Mouse (Mus musculus) MEL (cell line): Measurements from ENCODE around the gene Ylpm1.
A peak's percentile ranks its signal among the peaks of the same experiment; 100 is the strongest.

Experiments used
- BHLHE40 ChIP-seq: IDR thresholded peaks from 2 replicates; pipeline ENCODE4 v1.6.1; 2012; ENCODE audit warnings: low read depth, mild to moderate bottlenecking, inconsistent platforms, low read length, improper control_type of control experiment, borderline replicate concordance
- CTCF ChIP-seq, 3 experiments: IDR thresholded peaks in 2 of 3; conservative IDR thresholded peaks in 1 of 3; 2 replicates each; pipeline ENCODE4 v1.5.1; 2011 to 2012; ENCODE audit warnings: low read length in 3 of 3, low read depth in 2 of 3, mild to moderate bottlenecking in 2 of 3, improper control_type of control experiment in 1 of 3, inconsistent platforms in 1 of 3, mixed read lengths in 1 of 3, moderate library complexity in 1 of 3; ENCODE audit not compliant: control insufficient read depth in 1 of 3, insufficient read depth in 1 of 3, poor library complexity in 1 of 3, severe bottlenecking in 1 of 3
- ELF1 ChIP-seq: IDR thresholded peaks from 2 replicates; pipeline ENCODE4 v1.6.1; 2014; ENCODE audit warnings: low read depth, mild to moderate bottlenecking, inconsistent platforms, low read length, improper control_type of control experiment, moderate library complexity
- EP300 ChIP-seq, 2 experiments: IDR thresholded peaks; 2 replicates each; pipeline ENCODE4 v1.6.1; 2011; ENCODE audit warnings: improper control_type of control experiment in 2 of 2, low read length in 2 of 2, low read depth in 1 of 2, mild to moderate bottlenecking in 1 of 2
- MAX ChIP-seq: IDR thresholded peaks from 2 replicates; pipeline ENCODE4 v1.6.1; 2011; ENCODE audit warnings: low read length, improper control_type of control experiment
- POLR2A ChIP-seq, 2 experiments: IDR thresholded peaks; 2 replicates each; pipeline ENCODE4 v1.6.1; 2011 to 2012; ENCODE audit warnings: low read length in 2 of 2, mild to moderate bottlenecking in 2 of 2, control low read depth in 1 of 2, improper control_type of control experiment in 1 of 2, low read depth in 1 of 2, moderate library complexity in 1 of 2; ENCODE audit not compliant: control insufficient read depth in 1 of 2, insufficient read depth in 1 of 2, poor library complexity in 1 of 2
- RCOR1 ChIP-seq: IDR thresholded peaks from 2 replicates; pipeline ENCODE4 v1.6.1; 2012; ENCODE audit warnings: low read depth, mild to moderate bottlenecking, inconsistent platforms, low read length, improper control_type of control experiment
- TAL1 ChIP-seq: IDR thresholded peaks from 2 replicates; pipeline ENCODE4 v1.6.1; 2012; ENCODE audit warnings: mild to moderate bottlenecking, inconsistent platforms, low read length, moderate library complexity, mixed read lengths
- TCF12 ChIP-seq: IDR thresholded peaks from 2 replicates; pipeline ENCODE4 v1.6.1; 2014; ENCODE audit warnings: low read depth, mild to moderate bottlenecking, inconsistent platforms, low read length, improper control_type of control experiment, moderate library complexity
- ZC3H11A ChIP-seq: IDR thresholded peaks from 2 replicates; pipeline ENCODE4 v1.6.1; 2012; ENCODE audit warnings: low read depth, mild to moderate bottlenecking, inconsistent platforms, low read length, improper control_type of control experiment
- ZKSCAN1 ChIP-seq: IDR thresholded peaks from 2 replicates; pipeline ENCODE4 v1.6.1; 2012; ENCODE audit warnings: low read depth, mild to moderate bottlenecking, inconsistent platforms, low read length, improper control_type of control experiment, moderate library complexity

DNA sequence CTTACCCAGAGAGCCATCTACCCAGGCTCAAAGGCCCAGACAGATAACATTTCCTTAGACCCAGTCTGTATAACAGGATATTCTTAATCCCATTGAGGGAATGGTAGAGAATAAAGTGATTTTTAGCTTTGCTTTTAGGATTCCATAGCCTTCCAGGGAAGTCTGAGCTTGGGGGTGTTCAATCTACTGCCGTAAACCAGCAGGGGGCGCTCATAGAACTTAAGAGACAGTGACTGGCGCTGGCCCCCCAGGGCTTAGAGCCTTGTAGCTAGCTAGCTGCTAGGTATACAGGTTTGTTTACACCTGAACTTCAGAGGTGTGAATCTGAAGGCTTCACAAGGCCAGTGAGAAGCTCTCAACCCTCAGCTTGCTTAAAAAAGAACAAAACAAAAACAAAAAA lies 96.1 kb downstream of the Ylpm1 start:
- TF ChIP-seq BHLHE40 = no peak
- no peak for TF ChIP-seq EP300 (IDR thresholded peaks at IDR 0.05; ENCODE audit: low read depth in 1 of 2, low read length in 2 of 2)
- TF ChIP-seq POLR2A (IDR thresholded peaks at IDR 0.05; ENCODE audit: control insufficient read depth in 1 of 2, insufficient read depth in 1 of 2, low read depth in 1 of 2, low read length in 2 of 2, poor library complexity in 1 of 2) = no peak
- no peak for TF ChIP-seq TAL1
- TF ChIP-seq TCF12 = no peak
- no peak for TF ChIP-seq ELF1
- TF ChIP-seq RCOR1 = no peak
- no peak for TF ChIP-seq MAX
- peak; percentile 74 to 80 (median 79) for TF ChIP-seq CTCF (IDR thresholded peaks at IDR 0.05 in 2 of 3, conservative IDR thresholded peaks at IDR 0.05 in 1 of 3; ENCODE audit: control insufficient read depth in 1 of 3, insufficient read depth in 1 of 3, low read depth in 2 of 3, low read length in 3 of 3, poor library complexity in 1 of 3, severe bottlenecking in 1 of 3)
- TF ChIP-seq ZKSCAN1 = no peak
- peak; percentile 24; the same call in 1 of the 2 replicates for TF ChIP-seq ZC3H11A
